Mouse (Mus musculus): ENCODE data around the gene Bola1. TPM values are rescaled to one million over a fixed set of nuclear protein-coding genes. Genes with fewer than 3 reads are reported as not detected.

Bola1 gene
- polyA plus RNA-seq, 1 experiment from 2014 or later = 86.6 TPM

GRCm38 (mm10) chr3:96170976-96171545, 48.4 kb downstream of the Bola1 start:
- H3K27me3 ChIP-seq = no peaks in the 10 kb centered on the region
- no peaks in the 10 kb centered on the region for H3K9me3 ChIP-seq (replicated peaks)
- WGBS = 74% methylated on average over 10 of the region's 10 CpGs
- peaks cover 22% of the 10 kb centered on the region for H3K36me3 ChIP-seq (ENCODE audit: poor library complexity, severe bottlenecking)
- peaks cover 41% of the 10 kb centered on the region for H3K4me1 ChIP-seq
- peak overlapping the region; percentile 99 for H3K4me2 ChIP-seq
- peak overlapping the region; percentile 99 for H3K27ac ChIP-seq
- H3K9ac ChIP-seq = peak overlapping the region; percentile 92
- no peak for ATAC-seq
- peak overlapping the region; percentile 96 for H3K4me3 ChIP-seq

DNA sequence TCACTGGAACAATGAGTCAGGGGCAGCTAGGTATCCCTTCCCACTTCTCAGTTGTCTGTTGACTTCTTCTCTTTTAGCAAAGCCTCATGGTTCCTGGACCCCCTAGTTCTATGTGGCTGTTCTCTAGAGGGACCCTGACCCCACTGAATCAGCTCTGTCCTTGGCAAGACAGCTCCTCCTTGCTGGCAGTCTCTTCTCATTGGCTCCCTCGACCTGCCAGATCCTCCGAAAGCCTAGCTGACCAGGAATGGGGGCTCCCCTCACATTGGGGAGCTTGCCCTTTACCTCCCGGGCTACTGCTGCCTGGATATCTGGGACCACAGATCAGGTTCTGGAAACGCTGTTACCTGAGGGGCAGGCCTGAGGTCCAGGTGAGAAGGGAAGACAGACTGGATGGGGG, 49.2 kb downstream of the Bola1 start:
- no peak overlapping the region for H3K9ac ChIP-seq
- no peaks in the 10 kb centered on the region for H3K27me3 ChIP-seq
- no peak overlapping the region for H3K4me3 ChIP-seq
- H3K4me1 ChIP-seq = peaks cover 41% of the 10 kb centered on the region
- 86% methylated on average over 4 of the region's 4 CpGs for WGBS
- no peak overlapping the region for H3K27ac ChIP-seq
- ATAC-seq = no peak
- 0 out of 2 replicates have a peak overlapping the region, but pooled peaks have one; percentile 99 for H3K4me2 ChIP-seq
- H3K9me3 ChIP-seq (replicated peaks) = no peaks in the 10 kb centered on the region
- H3K36me3 ChIP-seq (ENCODE audit: poor library complexity, severe bottlenecking) = peaks cover 15% of the 10 kb centered on the region

GRCm38 (mm10) chr3:96168466-96169158, 50.9 kb downstream of the Bola1 start:
- H3K4me3 ChIP-seq = no peak overlapping the region
- no peak overlapping the region for H3K27ac ChIP-seq
- H3K9ac ChIP-seq = no peak overlapping the region
- no peaks in the 10 kb centered on the region for H3K9me3 ChIP-seq (replicated peaks)
- peaks cover 26% of the 10 kb centered on the region for H3K4me1 ChIP-seq
- no peaks in the 10 kb centered on the region for H3K36me3 ChIP-seq (ENCODE audit: poor library complexity, severe bottlenecking)
- H3K4me2 ChIP-seq = no peak overlapping the region
- H3K27me3 ChIP-seq = no peaks in the 10 kb centered on the region
- no peak for ATAC-seq
- 71% methylated on average over 12 of the region's 12 CpGs for WGBS

DNA sequence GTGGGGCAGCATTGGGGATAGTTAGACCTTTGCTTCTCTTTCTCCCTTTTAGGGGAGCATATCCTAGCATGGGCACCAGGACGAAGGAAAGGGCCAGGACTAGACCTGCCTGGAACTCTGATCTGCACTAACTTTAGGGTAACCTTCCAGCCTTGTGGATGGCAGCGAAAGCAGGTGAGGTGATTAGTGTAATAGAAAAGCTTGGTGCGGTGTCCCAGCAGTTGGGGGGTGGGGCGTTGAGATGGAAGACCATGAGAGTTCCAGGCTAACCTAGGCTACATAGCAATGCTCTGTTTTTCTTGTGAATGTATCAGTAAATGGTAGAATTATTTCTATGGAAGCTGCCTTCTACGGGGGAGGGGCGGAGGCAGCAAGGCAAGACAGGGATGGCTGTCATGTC, 56.5 kb downstream of the Bola1 start:
- Histone ChIP-seq H3K36me3 (ENCODE audit: poor library complexity, severe bottlenecking) (no peaks in the 10 kb centered on the region), H3K9me3 (replicated peaks) (no peaks in the 10 kb centered on the region), H3K4me3 (peak overlapping the region; percentile 45; the same call in 1 of the 2 replicates), H3K9ac (no peak overlapping the region), H3K27ac (no peak overlapping the region), H3K4me1 (peaks cover 26% of the 10 kb centered on the region), H3K27me3 (no peaks in the 10 kb centered on the region), H3K4me2 (peak overlapping the region; percentile 89; the same call in 1 of the 2 replicates)
- WGBS = 92% methylated on average over 6 of the region's 6 CpGs
- no peak for ATAC-seq

GRCm38 (mm10) chr3:96161869-96162840, 57.4 kb downstream of the Bola1 start, which contains the start of gene Mtmr11:
Mtmr11 (plus strand) TSS chr3:96162004.
- Histone ChIP-seq H3K27me3 (no peaks in the 10 kb centered on the region), H3K4me3 (peak within 1 kb of the TSS; percentile 45), H3K36me3 (ENCODE audit: poor library complexity, severe bottlenecking) (no peaks in the 10 kb centered on the region), H3K9ac (peak within 1 kb of the TSS; percentile 65), H3K4me1 (peaks cover 26% of the 10 kb centered on the region), H3K27ac (no peak within 1 kb of the TSS; the same call in 1 of the 2 replicates), H3K4me2 (peak within 1 kb of the TSS; percentile 89), H3K9me3 (replicated peaks) (no peaks in the 10 kb centered on the region)
- ATAC-seq = peak; percentile 47; the same call in 1 of the 2 replicates
- WGBS = 10% methylated on average over 15 of the region's 16 CpGs

DNA sequence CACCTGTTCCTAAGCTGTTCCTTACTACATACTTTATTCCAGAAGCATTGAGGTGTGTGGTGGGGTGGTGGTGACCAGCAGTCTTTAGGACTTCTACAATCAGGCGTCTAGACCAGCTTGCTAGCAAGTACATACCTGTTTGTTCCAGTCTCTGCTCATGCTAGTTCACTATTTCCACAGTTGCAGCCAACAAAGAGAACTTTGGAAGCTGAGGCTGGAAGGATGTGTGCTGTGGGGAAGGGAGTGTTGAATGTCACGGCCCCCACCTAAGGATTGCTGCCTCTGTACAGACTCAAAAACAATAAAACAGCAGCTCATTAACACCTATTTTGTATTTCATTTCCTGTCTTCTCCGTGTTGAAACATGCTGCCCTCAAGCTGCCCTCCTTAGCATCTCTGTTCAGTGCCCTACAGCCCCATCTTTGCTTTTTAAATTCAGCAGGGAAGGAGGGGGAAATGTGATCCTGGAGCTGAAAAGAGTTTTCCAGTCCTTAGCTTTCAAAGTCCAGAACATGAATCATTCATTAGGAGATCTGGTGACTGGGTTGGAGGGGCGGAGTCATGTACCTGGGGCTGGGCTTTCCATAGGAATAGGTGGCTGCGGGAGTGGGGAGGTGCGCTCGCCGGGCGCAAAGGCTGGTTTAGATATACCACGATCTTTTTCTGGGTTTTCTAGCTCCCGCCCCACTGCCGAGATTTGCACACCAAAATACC, 58.5 kb downstream of the Bola1 start:
- peak; percentile 69; the same call in 1 of the 2 replicates for ATAC-seq
- H3K4me1 ChIP-seq = peaks cover 26% of the 10 kb centered on the region
- no peak overlapping the region for H3K27ac ChIP-seq

GRCm38 (mm10) chr3:96160222-96160802, 59.2 kb downstream of the Bola1 start:
- peaks cover 26% of the 10 kb centered on the region for H3K4me1 ChIP-seq
- H3K9ac ChIP-seq = 0 out of 2 replicates have a peak overlapping the region, but pooled peaks have one; percentile 65
- H3K4me2 ChIP-seq = peak overlapping the region; percentile 89
- no peaks in the 10 kb centered on the region for H3K9me3 ChIP-seq (replicated peaks)
- no peaks in the 10 kb centered on the region for H3K27me3 ChIP-seq
- H3K36me3 ChIP-seq (ENCODE audit: poor library complexity, severe bottlenecking) = peaks cover 7% of the 10 kb centered on the region
- no peak overlapping the region for H3K4me3 ChIP-seq
- no peak overlapping the region for H3K27ac ChIP-seq
- ATAC-seq = no peak
- WGBS = 58% methylated on average over 4 of the region's 4 CpGs

More for the DNA sequence above, 58.5 kb downstream of the Bola1 start:
- Histone ChIP-seq H3K9me3 (replicated peaks) (no peaks in the 10 kb centered on the region), H3K4me3 (peak overlapping the region; percentile 45), H3K27me3 (no peaks in the 10 kb centered on the region), H3K4me2 (peak overlapping the region; percentile 89), H3K9ac (peak overlapping the region; percentile 65), H3K36me3 (ENCODE audit: poor library complexity, severe bottlenecking) (0 out of 2 replicates have a peak, but pooled peaks cover under 1% of the 10 kb centered on the region)
- WGBS = 0% methylated on average over 12 of the region's 12 CpGs

DNA sequence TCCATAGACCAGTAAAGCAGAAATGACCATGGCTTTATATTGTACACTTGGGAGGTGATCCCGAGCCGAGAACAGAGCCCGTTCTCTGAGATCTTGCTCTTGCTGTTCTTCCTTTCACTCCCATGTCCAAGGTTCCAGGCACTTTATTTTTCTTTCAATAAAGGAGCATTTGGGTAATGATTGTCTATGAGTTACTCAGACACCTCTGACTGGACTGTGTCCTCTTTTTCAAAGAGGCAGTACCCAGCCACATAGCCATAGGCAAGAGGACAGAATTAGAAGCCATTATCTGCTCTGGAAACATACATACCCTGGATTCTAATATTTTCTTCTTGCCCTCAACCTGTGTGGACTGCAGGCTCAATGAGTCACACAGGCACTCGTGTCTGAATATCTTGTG, 59.7 kb downstream of the Bola1 start:
- Histone ChIP-seq H3K9ac (no peak overlapping the region), H3K4me3 (no peak overlapping the region), H3K4me2 (0 out of 2 replicates have a peak overlapping the region, but pooled peaks have one; percentile 89), H3K27ac (no peak overlapping the region), H3K4me1 (peaks cover 26% of the 10 kb centered on the region), H3K9me3 (replicated peaks) (no peaks in the 10 kb centered on the region), H3K27me3 (no peaks in the 10 kb centered on the region), H3K36me3 (ENCODE audit: poor library complexity, severe bottlenecking) (peaks cover 11% of the 10 kb centered on the region)
- WGBS = 85% methylated on average over 4 of the region's 4 CpGs
- ATAC-seq = no peak

DNA sequence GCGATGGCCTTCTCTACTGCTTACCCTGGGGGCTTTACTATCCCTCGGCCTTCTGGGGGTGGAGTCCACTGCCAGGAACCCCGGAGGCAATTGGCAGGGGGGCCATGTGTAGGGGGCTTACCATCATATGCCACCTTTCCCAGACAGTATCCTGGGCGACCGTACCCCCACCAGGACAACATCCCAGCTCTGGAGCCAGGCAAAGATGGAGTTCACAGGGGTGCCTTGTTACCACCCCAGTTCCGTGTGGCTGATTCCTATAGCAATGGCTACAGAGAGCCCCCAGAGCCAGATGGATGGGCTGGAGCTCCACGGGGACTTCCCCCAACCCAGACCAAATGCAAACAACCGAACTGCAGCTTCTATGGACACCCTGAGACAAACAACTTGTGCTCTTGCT, 64.0 kb downstream of the Bola1 start:
- Histone ChIP-seq H3K4me3 (no peak overlapping the region), H3K36me3 (ENCODE audit: poor library complexity, severe bottlenecking) (peaks cover 53% of the 10 kb centered on the region), H3K9ac (no peak overlapping the region), H3K27me3 (no peaks in the 10 kb centered on the region), H3K4me1 (peaks cover 6% of the 10 kb centered on the region), H3K4me2 (no peak overlapping the region), H3K27ac (no peak overlapping the region), H3K9me3 (replicated peaks) (no peaks in the 10 kb centered on the region)
- WGBS = 91% methylated on average over 8 of the region's 8 CpGs
- no peak for ATAC-seq

- 95% methylated on average over 5 of the region's 5 CpGs for WGBS
- Histone ChIP-seq H3K9me3 (replicated peaks) (no peaks in the 10 kb centered on the region), H3K27ac (no peak overlapping the region), H3K9ac (no peak overlapping the region), H3K4me3 (no peak overlapping the region), H3K27me3 (no peaks in the 10 kb centered on the region), H3K36me3 (ENCODE audit: poor library complexity, severe bottlenecking) (peaks cover 53% of the 10 kb centered on the region), H3K4me1 (no peaks in the 10 kb centered on the region), H3K4me2 (no peak overlapping the region)
- ATAC-seq = no peak
Observed at GRCm38 (mm10) chr3:96152611-96153010, 66.9 kb downstream of the Bola1 start.

- Histone ChIP-seq H3K4me1 (no peaks in the 10 kb centered on the region), H3K27me3 (no peaks in the 10 kb centered on the region), H3K27ac (no peak overlapping the region), H3K9ac (no peak overlapping the region), H3K9me3 (replicated peaks) (no peaks in the 10 kb centered on the region), H3K4me2 (no peak overlapping the region), H3K4me3 (no peak overlapping the region), H3K36me3 (ENCODE audit: poor library complexity, severe bottlenecking) (peaks cover 53% of the 10 kb centered on the region)
- no peak for ATAC-seq
- WGBS = 91% methylated on average over 7 of the region's 7 CpGs
Observed at GRCm38 (mm10) chr3:96151836-96152235, 67.7 kb downstream of the Bola1 start.
